Mouse (Mus musculus): ENCODE data around the gene Tbx6. TPM values are rescaled to one million over a fixed set of nuclear protein-coding genes. Genes with fewer than 3 reads are reported as not detected.

The Tbx6 gene
- polyA plus RNA-seq, 1 experiment from 2014 or later, result 0.42 TPM

DNA sequence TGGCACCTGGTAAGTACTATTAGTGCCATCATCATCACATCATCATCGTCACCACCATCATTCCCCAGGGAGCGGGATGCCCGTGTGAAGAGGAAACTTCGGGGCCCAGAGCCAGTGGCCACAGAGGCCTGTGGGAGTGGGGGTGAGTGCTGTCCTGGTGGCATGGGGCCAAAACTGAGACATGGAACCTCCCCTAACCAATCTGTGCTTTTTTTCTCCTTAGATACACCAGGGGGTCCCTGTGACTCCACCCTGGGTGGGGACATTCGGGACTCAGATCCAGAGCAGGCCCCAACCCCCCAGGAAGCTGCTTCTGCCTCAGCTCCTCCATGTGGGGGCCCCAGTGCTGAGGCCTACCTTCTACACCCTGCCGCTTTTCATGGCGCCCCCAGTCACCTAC lies 3.2 kb downstream of the Tbx6 start:
- ATAC-seq, result no peak
- no peaks in the 10 kb centered on the region for H3K9me3 ChIP-seq (replicated peaks; ENCODE audit: control insufficient read depth, low read length)
- H3K9ac ChIP-seq (ENCODE audit: low read length), result no peak overlapping the region
- no peak for DNase-seq (ENCODE audit: low spot score)
- no peak overlapping the region for H3K27ac ChIP-seq (ENCODE audit: low read depth, low read length)
- peaks cover 14% of the 10 kb centered on the region; the same call in 1 of the 2 replicates for H3K4me1 ChIP-seq (ENCODE audit: control insufficient read depth, insufficient read depth, low read length)
- H3K36me3 ChIP-seq (ENCODE audit: control insufficient read depth, insufficient read depth, low read length), result peaks cover 61% of the 10 kb centered on the region
- WGBS, result 94% methylated on average over 7 of the region's 7 CpGs
- no peaks in the 10 kb centered on the region for H3K27me3 ChIP-seq (replicated peaks; ENCODE audit: control insufficient read depth, insufficient read depth, low read length)
- no peak overlapping the region for H3K4me3 ChIP-seq (ENCODE audit: low read depth, low read length)
- no peak overlapping the region for H3K4me2 ChIP-seq (ENCODE audit: low read length)

DNA sequence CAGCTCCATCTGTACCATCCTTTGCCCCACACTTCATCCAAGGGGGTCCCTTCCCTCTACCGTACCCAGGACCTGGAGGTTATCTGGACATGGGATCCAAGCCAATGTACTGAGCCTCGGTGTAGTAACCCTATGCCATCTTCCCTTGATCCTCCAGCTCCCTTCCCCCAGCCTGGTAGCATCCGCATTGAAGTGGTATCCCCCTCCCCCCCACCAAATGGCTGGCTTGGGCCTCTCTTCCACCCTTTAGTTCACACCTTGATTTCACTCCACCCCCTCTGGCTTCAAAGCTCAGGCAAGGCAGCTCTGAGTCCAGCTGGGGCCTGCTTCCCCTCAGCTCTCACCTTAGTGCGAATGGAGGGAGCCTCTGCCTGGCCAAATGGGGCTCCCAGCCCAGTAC lies 3.8 kb downstream of the Tbx6 start:
- peaks cover 67% of the 10 kb centered on the region for H3K36me3 ChIP-seq (ENCODE audit: control insufficient read depth, insufficient read depth, low read length)
- H3K4me2 ChIP-seq (ENCODE audit: low read length), result no peak overlapping the region
- peaks cover 11% of the 10 kb centered on the region; the same call in 1 of the 2 replicates for H3K4me1 ChIP-seq (ENCODE audit: control insufficient read depth, insufficient read depth, low read length)
- WGBS, result 96% methylated on average over 4 of the region's 4 CpGs
- no peak for ATAC-seq
- H3K27ac ChIP-seq (ENCODE audit: low read depth, low read length), result no peak overlapping the region
- DNase-seq (ENCODE audit: low spot score), result no peak
- H3K9ac ChIP-seq (ENCODE audit: low read length), result no peak overlapping the region
- no peaks in the 10 kb centered on the region for H3K9me3 ChIP-seq (replicated peaks; ENCODE audit: control insufficient read depth, low read length)
- H3K27me3 ChIP-seq (replicated peaks; ENCODE audit: control insufficient read depth, insufficient read depth, low read length), result no peaks in the 10 kb centered on the region
- H3K4me3 ChIP-seq (ENCODE audit: low read depth, low read length), result no peak overlapping the region

DNA sequence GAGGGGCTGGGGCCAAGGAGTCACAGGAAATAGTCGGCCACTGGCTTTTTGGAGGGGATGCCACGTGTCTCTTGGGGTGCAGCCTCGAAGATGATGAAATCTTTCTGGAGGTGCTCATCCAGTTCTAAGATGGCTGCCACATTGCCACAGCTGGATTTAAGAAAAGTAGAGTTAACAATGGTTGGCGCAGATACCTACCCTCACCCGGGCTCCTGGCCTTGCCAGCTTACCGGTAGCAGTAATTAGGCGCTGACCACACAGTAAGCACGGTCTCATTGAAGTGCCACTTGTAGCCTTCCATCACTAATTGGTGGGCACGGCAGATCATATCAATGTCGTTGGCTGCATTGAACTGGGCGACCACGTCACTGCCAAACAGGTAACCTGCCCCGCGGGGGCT lies 4.9 kb downstream of the Tbx6 start:
- WGBS, result 89% methylated on average over 14 of the region's 14 CpGs
- H3K27ac ChIP-seq (ENCODE audit: low read depth, low read length), result no peak overlapping the region
- H3K27me3 ChIP-seq (replicated peaks; ENCODE audit: control insufficient read depth, insufficient read depth, low read length), result no peaks in the 10 kb centered on the region
- H3K4me3 ChIP-seq (ENCODE audit: low read depth, low read length), result no peak overlapping the region
- H3K4me1 ChIP-seq (ENCODE audit: control insufficient read depth, insufficient read depth, low read length), result peaks cover 10% of the 10 kb centered on the region; the same call in 1 of the 2 replicates
- ATAC-seq (no peak), DNase-seq (ENCODE audit: low spot score) (no peak)
- H3K36me3 ChIP-seq (ENCODE audit: control insufficient read depth, insufficient read depth, low read length), result peaks cover 67% of the 10 kb centered on the region
- no peaks in the 10 kb centered on the region for H3K9me3 ChIP-seq (replicated peaks; ENCODE audit: control insufficient read depth, low read length)
- H3K4me2 ChIP-seq (ENCODE audit: low read length), result no peak overlapping the region
- H3K9ac ChIP-seq (ENCODE audit: low read length), result no peak overlapping the region

DNA sequence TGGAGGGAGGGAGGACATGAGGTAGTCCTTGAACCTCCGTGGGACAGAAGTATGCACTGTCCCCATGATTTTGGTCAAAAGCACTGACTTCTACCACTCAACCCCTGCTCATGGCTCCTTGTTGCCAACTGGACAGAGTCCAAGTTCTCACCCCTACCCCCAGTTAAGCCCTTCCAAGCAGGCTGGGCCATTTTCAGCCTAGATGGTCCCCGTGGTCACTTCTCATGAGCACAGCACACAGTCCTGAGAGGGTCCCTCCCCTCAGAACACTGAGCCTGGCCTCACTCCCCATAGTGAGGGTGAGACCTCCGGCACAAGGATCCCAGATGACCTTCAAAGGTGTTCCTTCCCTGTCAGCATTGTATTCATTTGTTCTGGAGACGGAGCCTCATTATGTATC lies 7.9 kb downstream of the Tbx6 start:
- DNase-seq (ENCODE audit: low spot score) (no peak), ATAC-seq (no peak)
- H3K4me2 ChIP-seq (ENCODE audit: low read length), result no peak overlapping the region
- peaks cover 59% of the 10 kb centered on the region for H3K36me3 ChIP-seq (ENCODE audit: control insufficient read depth, insufficient read depth, low read length)
- WGBS, result 87% methylated on average over 4 of the region's 4 CpGs
- H3K9me3 ChIP-seq (replicated peaks; ENCODE audit: control insufficient read depth, low read length), result no peaks in the 10 kb centered on the region
- H3K9ac ChIP-seq (ENCODE audit: low read length), result no peak overlapping the region
- H3K27ac ChIP-seq (ENCODE audit: low read depth, low read length), result no peak overlapping the region
- peaks cover 16% of the 10 kb centered on the region; the same call in 1 of the 2 replicates for H3K4me1 ChIP-seq (ENCODE audit: control insufficient read depth, insufficient read depth, low read length)
- no peaks in the 10 kb centered on the region for H3K27me3 ChIP-seq (replicated peaks; ENCODE audit: control insufficient read depth, insufficient read depth, low read length)
- H3K4me3 ChIP-seq (ENCODE audit: low read depth, low read length), result no peak overlapping the region

DNA sequence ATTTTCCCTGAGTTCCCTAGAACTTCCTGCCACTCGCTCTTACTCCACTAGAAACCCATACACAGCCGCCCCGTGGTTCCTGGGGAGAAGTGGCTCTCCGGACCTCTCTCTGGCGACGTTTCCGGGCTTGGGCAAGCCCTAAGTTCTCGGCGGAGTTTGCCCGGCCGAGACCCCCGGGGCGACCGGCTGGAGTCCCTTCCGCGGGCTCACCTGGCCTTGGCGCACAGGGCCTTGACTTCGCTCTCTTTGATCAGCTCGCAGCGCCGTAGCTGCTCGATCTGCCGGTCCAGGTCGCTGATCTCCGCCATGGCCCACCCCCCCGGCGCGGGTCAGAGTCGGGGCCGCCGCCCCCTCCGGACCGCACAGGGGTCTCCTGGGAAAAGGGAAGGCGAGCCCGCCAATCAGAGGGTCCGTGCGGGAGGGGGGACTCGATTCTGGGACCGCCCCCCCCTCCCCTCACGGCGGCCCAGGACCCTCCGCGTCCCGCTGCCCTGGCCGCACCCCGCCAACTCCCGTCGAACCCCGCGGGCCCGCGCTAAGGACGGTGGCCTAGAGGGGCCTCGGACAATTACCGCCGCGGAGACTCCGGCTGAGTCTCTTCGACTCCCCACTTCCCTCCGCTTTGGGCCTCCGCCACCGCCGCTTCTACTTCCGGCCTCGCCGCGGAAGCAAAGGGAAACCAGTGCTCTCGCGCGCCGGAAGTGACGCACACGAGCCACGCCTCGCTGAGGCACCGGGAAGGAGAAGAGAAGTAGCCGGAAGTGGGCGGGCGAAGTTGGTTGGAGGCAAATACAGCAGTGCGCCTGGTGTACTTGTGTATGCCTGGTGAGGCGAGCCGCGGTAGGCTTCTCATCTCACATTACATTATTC lies 10.8 kb downstream of the Tbx6 start, which contains the start of gene Ppp4c:
Gene Ppp4c (minus strand): TSS at position 646 of the 870 bp plus-strand sequence.
- peaks cover 16% of the 10 kb centered on the region; the same call in 1 of the 2 replicates for H3K4me1 ChIP-seq (ENCODE audit: control insufficient read depth, insufficient read depth, low read length)
- WGBS, result under 1% methylated on average over 70 of the region's 83 CpGs
- peak within 1 kb of the TSS; percentile 98 for H3K4me3 ChIP-seq (ENCODE audit: low read depth, low read length)
- peak within 1 kb of the TSS; percentile 83 for H3K4me2 ChIP-seq (ENCODE audit: low read length)
- peak within 1 kb of the TSS; percentile 89 for H3K9ac ChIP-seq (ENCODE audit: low read length)
- no peaks in the 10 kb centered on the region for H3K27me3 ChIP-seq (replicated peaks; ENCODE audit: control insufficient read depth, insufficient read depth, low read length)
- DNase-seq (ENCODE audit: low spot score) (peak; percentile 99), ATAC-seq (peak; percentile 98)
- H3K9me3 ChIP-seq (replicated peaks; ENCODE audit: control insufficient read depth, low read length), result no peaks in the 10 kb centered on the region
- H3K36me3 ChIP-seq (ENCODE audit: control insufficient read depth, insufficient read depth, low read length), result peaks cover 57% of the 10 kb centered on the region
- H3K27ac ChIP-seq (ENCODE audit: low read depth, low read length), result peak within 1 kb of the TSS; percentile 91

DNA sequence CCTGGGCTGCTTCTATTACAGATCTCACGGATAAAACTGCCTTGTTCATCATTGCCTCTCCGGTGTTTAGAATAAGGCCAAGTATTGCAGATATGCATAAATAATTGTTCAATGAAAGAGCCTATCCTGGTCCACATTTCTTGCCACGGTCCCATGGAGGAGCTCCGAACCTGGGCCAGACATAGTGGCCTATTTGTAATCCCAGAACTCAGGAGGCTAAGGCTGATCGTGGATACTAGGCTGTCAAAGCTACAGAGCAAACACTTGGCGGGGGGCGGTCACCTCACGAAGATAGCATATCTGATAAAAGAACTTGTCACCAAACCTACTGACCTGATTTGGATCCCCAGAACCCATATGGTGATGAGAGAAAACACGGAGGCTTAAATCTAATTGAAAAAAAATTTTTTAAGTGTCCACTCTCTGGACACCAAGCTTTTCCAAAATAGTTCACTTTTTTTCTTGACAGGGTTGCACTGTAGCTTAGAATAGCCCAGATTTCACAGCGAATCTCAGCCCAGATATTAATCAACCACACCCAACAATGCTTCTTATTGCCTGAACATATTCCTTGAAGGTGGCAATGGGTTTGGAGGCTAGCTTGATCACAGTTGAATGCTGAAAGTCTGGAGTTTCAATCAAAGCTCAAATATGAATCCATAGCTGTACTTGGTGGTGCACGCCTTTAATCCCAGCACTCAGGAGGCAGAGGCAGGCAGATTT lies 11.6 kb downstream of the Tbx6 start:
- Histone ChIP-seq H3K27ac (ENCODE audit: low read depth, low read length) (peak overlapping the region; percentile 81), H3K4me3 (ENCODE audit: low read depth, low read length) (peak overlapping the region; percentile 98), H3K36me3 (ENCODE audit: control insufficient read depth, insufficient read depth, low read length) (peaks cover 51% of the 10 kb centered on the region), H3K9me3 (replicated peaks; ENCODE audit: control insufficient read depth, low read length) (no peaks in the 10 kb centered on the region), H3K4me2 (ENCODE audit: low read length) (peak overlapping the region; percentile 83), H3K27me3 (replicated peaks; ENCODE audit: control insufficient read depth, insufficient read depth, low read length) (no peaks in the 10 kb centered on the region), H3K4me1 (ENCODE audit: control insufficient read depth, insufficient read depth, low read length) (peaks cover 21% of the 10 kb centered on the region), H3K9ac (ENCODE audit: low read length) (peak overlapping the region; percentile 89)
- ATAC-seq (no peak; the same call in 1 of the 2 replicates), DNase-seq (ENCODE audit: low spot score) (no peak)
- WGBS, result 32% methylated on average over 11 of the region's 11 CpGs

DNA sequence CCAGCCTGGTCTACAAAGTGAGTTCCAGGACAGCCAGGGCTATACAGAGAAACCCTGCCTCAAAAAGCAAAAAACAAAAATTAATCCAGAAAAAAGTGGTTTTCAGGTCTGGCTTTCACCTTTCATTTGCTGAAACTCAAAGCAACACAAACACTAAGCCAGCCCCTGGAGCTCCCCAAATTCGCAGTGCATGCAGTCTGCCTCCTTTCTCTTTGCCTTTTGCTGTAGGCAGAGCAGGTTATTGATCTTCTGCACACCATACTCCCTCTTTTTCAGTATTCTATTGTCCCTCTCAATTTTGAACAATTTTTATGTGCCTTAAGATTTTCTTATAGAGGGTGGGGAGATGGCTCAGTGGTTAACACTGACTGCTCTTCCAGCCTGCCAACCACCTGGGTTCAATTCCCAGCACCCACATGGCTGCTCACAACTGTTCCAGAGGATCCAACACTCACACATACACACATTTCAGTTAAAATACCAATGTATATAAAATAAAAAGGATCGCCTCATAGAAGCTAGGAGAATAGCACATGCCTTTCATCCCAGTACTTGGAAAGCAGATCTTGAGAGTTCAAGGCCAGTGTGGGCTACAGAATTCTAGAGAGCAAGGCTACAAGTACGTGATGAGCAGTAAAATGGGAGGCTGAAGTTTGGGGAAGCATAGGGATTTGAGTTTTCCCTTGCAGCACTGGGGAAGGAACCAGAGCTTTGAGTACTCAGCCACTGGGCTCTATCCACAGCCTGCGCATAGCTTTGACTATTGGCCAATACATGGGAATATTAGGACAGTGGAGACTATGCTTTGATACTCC lies 12.4 kb downstream of the Tbx6 start:
- DNase-seq (ENCODE audit: low spot score) (no peak), ATAC-seq (no peak)
- H3K4me1 ChIP-seq (ENCODE audit: control insufficient read depth, insufficient read depth, low read length), result peaks cover 24% of the 10 kb centered on the region
- WGBS, result 73% methylated on average over 4 of the region's 4 CpGs
- H3K27me3 ChIP-seq (replicated peaks; ENCODE audit: control insufficient read depth, insufficient read depth, low read length), result no peaks in the 10 kb centered on the region
- H3K27ac ChIP-seq (ENCODE audit: low read depth, low read length), result no peak overlapping the region
- H3K4me2 ChIP-seq (ENCODE audit: low read length), result no peak overlapping the region
- H3K9me3 ChIP-seq (replicated peaks; ENCODE audit: control insufficient read depth, low read length), result no peaks in the 10 kb centered on the region
- peaks cover 43% of the 10 kb centered on the region for H3K36me3 ChIP-seq (ENCODE audit: control insufficient read depth, insufficient read depth, low read length)
- H3K4me3 ChIP-seq (ENCODE audit: low read depth, low read length), result no peak overlapping the region
- no peak overlapping the region for H3K9ac ChIP-seq (ENCODE audit: low read length)

DNA sequence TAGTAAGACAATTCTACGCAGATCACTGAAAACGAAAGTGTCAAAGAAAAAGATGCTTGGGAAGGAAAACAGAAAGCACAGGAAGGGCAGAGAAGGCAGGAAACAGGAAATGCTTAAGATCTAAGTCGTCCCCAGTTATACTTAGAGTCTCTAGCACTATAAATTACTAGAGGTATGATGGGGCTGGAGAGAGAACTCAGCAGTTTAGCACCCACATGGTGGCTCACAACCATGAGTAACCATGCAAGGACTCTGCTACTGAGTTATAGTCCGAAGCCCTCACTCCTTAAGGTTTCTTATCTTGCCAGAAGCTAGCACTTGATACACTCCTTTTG lies 13.0 kb downstream of the Tbx6 start:
- no peak for DNase-seq (ENCODE audit: low spot score)
- WGBS, result 83% methylated on average over 4 of the region's 4 CpGs

More for the DNA sequence above, 13.0 kb downstream of the Tbx6 start:
- Histone ChIP-seq H3K27me3 (replicated peaks; ENCODE audit: control insufficient read depth, insufficient read depth, low read length) (no peaks in the 10 kb centered on the region), H3K4me1 (ENCODE audit: control insufficient read depth, insufficient read depth, low read length) (peaks cover 24% of the 10 kb centered on the region), H3K27ac (ENCODE audit: low read depth, low read length) (no peak overlapping the region), H3K9me3 (replicated peaks; ENCODE audit: control insufficient read depth, low read length) (no peaks in the 10 kb centered on the region), H3K4me3 (ENCODE audit: low read depth, low read length) (no peak overlapping the region), H3K9ac (ENCODE audit: low read length) (no peak overlapping the region), H3K4me2 (ENCODE audit: low read length) (no peak overlapping the region), H3K36me3 (ENCODE audit: control insufficient read depth, insufficient read depth, low read length) (peaks cover 37% of the 10 kb centered on the region)
- ATAC-seq, result no peak

Data from forebrain, embryonic 14.5 days (tissue).